Mouse (Mus musculus) small intestine, adult 2 months (tissue): Measurements from ENCODE around the gene Chrd.

Experiments
- CTCF ChIP-seq: fragments of 200-500 bp; IDR thresholded peaks from 2 replicates; pipeline ENCODE4 v1.5.1; 2012; ENCODE audit warnings: low read depth, mild to moderate bottlenecking, control low read depth, inconsistent platforms, low read length, moderate library complexity, mixed read lengths; ENCODE audit not compliant: insufficient replicate concordance, insufficient read length; ENCODE audit errors: extremely low read depth
- POLR2A ChIP-seq: fragments of 200-500 bp; IDR thresholded peaks from 2 replicates; pipeline ENCODE4 v1.6.1; 2012; ENCODE audit warnings: low read depth, mild to moderate bottlenecking, control low read depth, inconsistent platforms, low read length, moderate library complexity

DNA sequence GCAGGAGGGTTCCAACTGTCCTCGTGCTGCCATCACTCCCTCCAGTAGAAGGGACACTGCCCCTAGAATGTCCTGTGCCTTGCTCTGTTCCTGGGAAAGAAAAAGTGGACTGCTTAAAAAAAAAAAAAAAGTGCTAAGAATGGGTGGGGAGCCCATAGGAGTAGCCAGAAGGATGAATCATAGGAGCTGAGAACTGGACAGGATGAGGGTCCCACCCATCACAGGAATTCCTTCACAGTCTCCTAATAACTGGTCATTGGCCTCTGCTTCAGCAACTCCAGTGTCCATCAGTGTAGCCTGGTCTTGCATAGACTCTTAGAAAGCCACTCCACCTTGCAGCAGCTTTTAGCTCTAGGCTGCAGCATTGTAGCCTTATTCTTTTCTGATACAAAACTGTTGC lies 6.5 kb upstream of the Chrd start:
- TF ChIP-seq POLR2A (no peak), CTCF (no peak)
